Mouse (Mus musculus) neural tube, embryonic 14.5 days (tissue): ENCODE measurements around the gene Col5a1. TPM values are rescaled to one million over a fixed set of nuclear protein-coding genes. Genes with fewer than 3 reads are reported as not detected.

Experiments used
- ATAC-seq: fragments of 200-750 bp; cut with Nextera tagmentation; 2 replicates; pipeline ENCODE4 v1.8.0; 2017; ENCODE audit warnings: low read depth, mild to moderate bottlenecking, moderate TSS enrichment, moderate library complexity
- H3K27ac ChIP-seq: fragments of 300-500 bp; sonication (generic); 2 replicates; pipeline ENCODE4 v1.5.1; 2014; ENCODE audit warnings: low read depth, mild to moderate bottlenecking, control low read depth, low read length, moderate library complexity, mixed read lengths
- H3K27me3 ChIP-seq: fragments of 300-500 bp; sonication (generic); 2 replicates; pipeline ENCODE4 v1.6.1; 2014; ENCODE audit warnings: low read length; ENCODE audit not compliant: control insufficient read depth, insufficient read depth
- H3K36me3 ChIP-seq: fragments of 300-500 bp; sonication (generic); 2 replicates; pipeline ENCODE4 v1.6.1; 2014; ENCODE audit warnings: low read length, mixed read lengths; ENCODE audit not compliant: control insufficient read depth, insufficient read depth
- H3K4me1 ChIP-seq: fragments of 300-500 bp; sonication (generic); 2 replicates; pipeline ENCODE4 v1.6.1; 2014; ENCODE audit warnings: low read length; ENCODE audit not compliant: control insufficient read depth, insufficient read depth
- H3K4me2 ChIP-seq: fragments of 300-500 bp; sonication (generic); 2 replicates; pipeline ENCODE4 v1.6.1; 2014; ENCODE audit warnings: mild to moderate bottlenecking, low read depth, low read length, control low read depth
- H3K4me3 ChIP-seq: fragments of 300-500 bp; sonication (generic); 2 replicates; pipeline ENCODE4 v1.5.1; 2014; ENCODE audit warnings: low read depth, low read length, control low read depth, mixed read lengths
- H3K9ac ChIP-seq: fragments of 300-500 bp; sonication (generic); replicated peaks from 2 replicates; pipeline ENCODE4 v1.6.1; 2014; ENCODE audit warnings: low read depth, mild to moderate bottlenecking, control low read depth, low read length, mixed read lengths
- H3K9me3 ChIP-seq: fragments of 300-500 bp; sonication (generic); 2 replicates; pipeline ENCODE4 v1.6.1; 2016; ENCODE audit warnings: low read length; ENCODE audit not compliant: control insufficient read depth
- WGBS: fragments of 180-500 bp; shearing (Covaris S2); extraction: QIAGEN DNeasy Blood & Tissue Kit; methylation state at CpG from one replicate; pipeline ENCODE4 v1.1.7; 2014; 5-methylcytosine and 5-hydroxymethylcytosine counted together
- polyA plus RNA-seq: library from polyadenylated mRNA; unstranded; fragments of >200 nt; fragmentation: Nextera tagmentation; extraction: Ambion mirVana; gene quantifications from 2 replicates; pipeline ENCODE4 v1.2.1, GENCODE M21; 2014

Col5a1 gene
- polyA plus RNA-seq, 1 experiment from 2014 or later, result 3.6 TPM

- 0 out of 2 replicates have a peak overlapping the region, but pooled peaks have one; percentile 28 for H3K27ac ChIP-seq
- H3K4me3 ChIP-seq, result no peak overlapping the region
- H3K4me2 ChIP-seq, result no peak overlapping the region
- WGBS, result 70% methylated on average over 12 of the region's 12 CpGs
- no peak overlapping the region for H3K9ac ChIP-seq
- no peak for ATAC-seq
- H3K27me3 ChIP-seq, result no peaks in the 10 kb centered on the region
- peaks cover 20% of the 10 kb centered on the region for H3K4me1 ChIP-seq
- H3K9me3 ChIP-seq, result no peaks in the 10 kb centered on the region
- no peaks in the 10 kb centered on the region for H3K36me3 ChIP-seq
Measured at GRCm38 (mm10) chr2:28037505-28038390, 151.5 kb downstream of the Col5a1 start.

GRCm38 (mm10) chr2:28038391-28039096 is 152.3 kb downstream of the Col5a1 start:
- Histone ChIP-seq H3K27me3 (no peaks in the 10 kb centered on the region), H3K4me2 (no peak overlapping the region), H3K27ac (no peak overlapping the region), H3K4me3 (no peak overlapping the region), H3K9me3 (no peaks in the 10 kb centered on the region), H3K9ac (no peak overlapping the region), H3K36me3 (no peaks in the 10 kb centered on the region), H3K4me1 (peaks cover 19% of the 10 kb centered on the region)
- no peak for ATAC-seq
- WGBS, result 78% methylated on average over 14 of the region's 14 CpGs

- Histone ChIP-seq H3K4me1 (peaks cover 9% of the 10 kb centered on the region; the same call in 1 of the 2 replicates), H3K27ac (no peak overlapping the region), H3K4me3 (no peak overlapping the region), H3K36me3 (no peaks in the 10 kb centered on the region), H3K27me3 (no peaks in the 10 kb centered on the region), H3K4me2 (no peak overlapping the region), H3K9me3 (no peaks in the 10 kb centered on the region), H3K9ac (no peak overlapping the region)
- ATAC-seq, result no peak
- WGBS, result 95% methylated on average over 10 of the region's 10 CpGs
Measured at GRCm38 (mm10) chr2:28039647-28040325, 153.6 kb downstream of the Col5a1 start.

GRCm38 (mm10) chr2:28040466-28040865 is 154.2 kb downstream of the Col5a1 start:
- 92% methylated on average over 1 of the region's 1 CpGs for WGBS
- no peak overlapping the region for H3K4me3 ChIP-seq

GRCm38 (mm10) chr2:28044920-28045598 is 158.8 kb downstream of the Col5a1 start:
- no peak for ATAC-seq
- 88% methylated on average over 9 of the region's 9 CpGs for WGBS
- Histone ChIP-seq H3K4me1 (no peaks in the 10 kb centered on the region), H3K27me3 (no peaks in the 10 kb centered on the region), H3K27ac (no peak overlapping the region), H3K9ac (no peak overlapping the region), H3K36me3 (no peaks in the 10 kb centered on the region), H3K4me3 (no peak overlapping the region), H3K9me3 (no peaks in the 10 kb centered on the region), H3K4me2 (no peak overlapping the region)

More at GRCm38 (mm10) chr2:28040466-28040865, 154.2 kb downstream of the Col5a1 start:
- Histone ChIP-seq H3K27ac (no peak overlapping the region), H3K27me3 (no peaks in the 10 kb centered on the region), H3K4me1 (peaks cover 9% of the 10 kb centered on the region; the same call in 1 of the 2 replicates), H3K4me2 (no peak overlapping the region), H3K9me3 (no peaks in the 10 kb centered on the region), H3K9ac (no peak overlapping the region), H3K36me3 (no peaks in the 10 kb centered on the region)
- no peak for ATAC-seq

- Histone ChIP-seq H3K4me1 (no peaks in the 10 kb centered on the region), H3K9me3 (no peaks in the 10 kb centered on the region), H3K4me3 (no peak overlapping the region), H3K9ac (no peak overlapping the region), H3K36me3 (no peaks in the 10 kb centered on the region), H3K27ac (no peak overlapping the region), H3K4me2 (no peak overlapping the region), H3K27me3 (no peaks in the 10 kb centered on the region)
- ATAC-seq, result no peak
- WGBS, result 76% methylated on average over 6 of the region's 6 CpGs
Measured at GRCm38 (mm10) chr2:28046311-28046710, 160.1 kb downstream of the Col5a1 start.

- no peak for ATAC-seq
- H3K9me3 ChIP-seq, result no peaks in the 10 kb centered on the region
- H3K36me3 ChIP-seq, result no peaks in the 10 kb centered on the region
- WGBS, result 81% methylated on average over 7 of the region's 7 CpGs
- no peaks in the 10 kb centered on the region for H3K27me3 ChIP-seq
- no peak overlapping the region for H3K27ac ChIP-seq
- H3K9ac ChIP-seq, result no peak overlapping the region
- no peak overlapping the region for H3K4me2 ChIP-seq
- H3K4me1 ChIP-seq, result no peaks in the 10 kb centered on the region
- no peak overlapping the region for H3K4me3 ChIP-seq
Measured at GRCm38 (mm10) chr2:28047092-28047491, 160.9 kb downstream of the Col5a1 start.

- ATAC-seq, result no peak
- Histone ChIP-seq H3K9ac (no peak overlapping the region), H3K4me3 (no peak overlapping the region), H3K27me3 (no peaks in the 10 kb centered on the region), H3K4me1 (no peaks in the 10 kb centered on the region), H3K9me3 (no peaks in the 10 kb centered on the region), H3K27ac (no peak overlapping the region), H3K4me2 (no peak overlapping the region), H3K36me3 (no peaks in the 10 kb centered on the region)
- 88% methylated on average over 1 of the region's 1 CpGs for WGBS
Measured at GRCm38 (mm10) chr2:28059922-28060321, 173.7 kb downstream of the Col5a1 start.
